Mouse (Mus musculus) telencephalon, adult 2 months (tissue): ENCODE data around the gene Syvn1.
A peak's percentile ranks its signal among the peaks of the same experiment; 100 is the strongest.

Experiments used
- DNase-seq: peaks from one replicate; pipeline ENCODE4 v3.0.0-alpha.2; 2011; ENCODE audit warnings: low read depth, low spot score

Syvn1 gene

GRCm38 (mm10) chr19:6067724-6068415 lies 21.5 kb downstream of the Syvn1 start, which contains the start of gene Tm7sf2:
Gene Tm7sf2 (minus strand): TSS chr19:6068373.
- peak; percentile 72 for DNase-seq

DNA sequence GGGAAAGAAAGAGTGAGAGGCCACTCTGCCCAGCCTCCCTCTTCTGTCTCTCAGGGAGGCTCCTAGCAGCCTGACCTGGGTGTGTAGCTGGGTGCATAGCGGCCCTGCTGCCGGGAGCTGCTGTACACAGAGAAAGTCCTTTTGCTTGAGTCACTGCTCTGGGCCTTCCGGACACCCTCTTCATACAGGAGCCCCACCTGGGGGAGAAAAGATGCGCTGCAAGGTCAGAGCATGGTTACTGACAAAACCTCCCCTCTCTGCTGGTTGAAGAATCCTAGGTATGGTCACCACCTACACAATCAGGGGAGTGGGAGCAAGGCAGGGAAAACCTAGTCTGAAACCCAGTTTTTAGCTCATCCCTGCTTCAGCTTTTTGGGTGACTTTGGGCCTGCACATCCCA lies 22.6 kb downstream of the Syvn1 start:
- DNase-seq: no peak

DNA sequence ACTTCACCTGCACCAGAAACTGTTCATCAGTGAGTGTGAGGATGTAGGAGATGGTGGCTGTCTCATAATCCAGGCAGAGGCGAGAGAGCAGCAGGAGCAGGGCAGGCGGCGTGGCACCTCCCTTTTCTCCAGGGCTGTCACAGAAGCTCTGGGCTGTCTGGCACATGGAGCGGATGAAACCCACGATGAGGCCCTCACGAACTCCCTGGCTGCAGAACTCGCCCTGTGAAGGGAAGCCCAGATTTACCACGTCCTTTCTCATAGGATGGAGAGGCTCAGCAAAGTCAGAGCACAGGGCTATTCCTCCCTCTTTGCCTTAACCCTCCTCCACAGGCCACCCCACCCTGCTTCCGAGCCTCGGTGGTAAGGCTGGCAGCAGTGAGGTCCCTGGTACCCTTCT lies 23.5 kb downstream of the Syvn1 start:
- no peak for DNase-seq

- no peak for DNase-seq
Measured at GRCm38 (mm10) chr19:6070571-6071250, 24.3 kb downstream of the Syvn1 start.

DNA sequence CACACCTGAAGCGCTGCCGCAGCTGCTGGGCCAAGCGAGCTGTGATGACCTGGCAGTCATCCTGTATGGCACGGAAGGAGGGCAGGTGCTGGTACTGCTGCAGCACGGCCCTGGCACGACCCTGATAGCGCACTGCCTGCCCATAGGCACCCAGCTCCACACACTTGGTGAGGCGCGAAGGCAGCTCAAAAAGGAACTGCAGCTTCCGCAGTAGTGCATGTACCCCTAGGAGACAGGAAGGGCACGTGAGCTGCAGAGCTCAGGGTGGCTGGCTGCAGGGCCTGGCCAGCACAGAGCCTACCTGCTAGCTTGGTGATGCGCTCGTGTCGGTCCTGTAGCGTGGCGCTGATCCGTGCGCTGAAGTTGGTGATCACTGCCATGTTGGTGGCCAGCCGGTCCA lies 24.9 kb downstream of the Syvn1 start:
- DNase-seq: no peak

DNA sequence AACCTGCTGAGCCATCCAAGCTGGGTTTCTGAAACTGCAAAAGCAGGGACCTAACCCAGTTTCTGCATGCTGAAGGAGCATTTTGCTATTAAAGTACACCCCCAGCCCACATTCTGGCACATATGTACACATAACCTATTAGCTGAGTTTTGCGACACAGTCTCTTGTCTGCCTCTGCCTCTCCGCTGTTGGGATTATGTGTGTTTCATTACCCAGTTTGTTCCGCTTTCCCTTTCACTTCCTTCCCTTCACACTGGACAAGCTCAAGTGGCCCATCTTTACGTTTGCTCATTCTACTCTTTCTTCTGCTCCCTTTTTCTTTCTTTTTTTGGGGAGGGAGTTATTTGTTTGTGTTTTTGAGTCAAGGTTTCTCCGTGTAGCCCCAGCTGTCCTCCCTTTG lies 27.5 kb downstream of the Syvn1 start:
- no peak for DNase-seq

DNA sequence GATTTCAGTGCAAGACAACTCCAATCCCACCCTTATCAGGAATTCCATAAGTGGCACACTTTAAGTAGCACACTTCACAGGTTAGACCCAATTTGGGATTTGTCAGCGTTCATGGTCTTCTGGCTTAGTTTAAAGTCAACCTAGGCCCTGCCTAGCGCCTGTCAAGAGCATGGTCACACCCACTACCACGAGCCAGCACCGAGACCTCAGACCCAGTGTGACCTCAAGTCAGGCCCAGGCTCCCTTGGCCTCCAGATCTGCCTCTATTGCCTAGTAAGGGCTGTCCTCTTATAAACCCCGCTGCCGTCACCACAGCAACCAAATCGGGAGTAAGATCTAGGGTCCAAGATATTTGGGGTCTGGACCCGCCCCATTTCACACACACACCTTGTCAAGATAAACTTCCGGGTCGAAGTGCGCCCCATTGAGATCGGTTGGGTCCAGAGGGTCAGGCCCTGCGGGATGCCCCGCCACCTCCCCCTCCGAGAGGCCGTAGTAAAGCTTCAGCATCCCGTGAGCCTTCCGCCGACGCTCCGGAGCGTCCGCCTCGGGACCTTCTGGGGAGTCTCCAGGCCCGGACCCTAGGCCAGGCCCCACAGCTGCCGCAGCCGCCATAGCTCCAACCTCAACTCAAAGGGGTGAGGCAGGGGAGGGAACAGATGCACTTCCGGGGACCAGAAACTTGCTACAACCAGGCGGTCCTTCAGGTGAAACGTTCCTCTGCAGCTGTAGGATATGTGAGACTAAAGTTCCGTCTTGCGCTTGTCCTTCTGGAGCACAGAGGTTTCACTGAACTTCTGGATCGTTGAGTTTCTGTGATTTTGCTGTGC lies 30.4 kb downstream of the Syvn1 start, which contains the start of gene Vps51:
Gene Vps51, minus strand, starts transcription at position 668 of the 830 bp plus-strand sequence.
- peak; percentile 97 for DNase-seq

GRCm38 (mm10) chr19:6079983-6080480 lies 33.7 kb downstream of the Syvn1 start, which contains the start of gene Tmem262:
Gene Tmem262 (plus strand): TSS chr19:6080033.
- DNase-seq: no peak

GRCm38 (mm10) chr19:6082156-6082555 lies 35.8 kb downstream of the Syvn1 start, which contains the start of gene Gm28374:
Gene Gm28374 (minus strand): TSS chr19:6082256.
- DNase-seq: no peak

GRCm38 (mm10) chr19:6084478-6085248 lies 38.3 kb downstream of the Syvn1 start, which contains the start of the genes Zfpl1 and Cdca5:
Gene Zfpl1 (minus strand): TSS chr19:6084956.
Gene Cdca5 (plus strand): TSS chr19:6084983.
- peak; percentile 98 for DNase-seq

DNA sequence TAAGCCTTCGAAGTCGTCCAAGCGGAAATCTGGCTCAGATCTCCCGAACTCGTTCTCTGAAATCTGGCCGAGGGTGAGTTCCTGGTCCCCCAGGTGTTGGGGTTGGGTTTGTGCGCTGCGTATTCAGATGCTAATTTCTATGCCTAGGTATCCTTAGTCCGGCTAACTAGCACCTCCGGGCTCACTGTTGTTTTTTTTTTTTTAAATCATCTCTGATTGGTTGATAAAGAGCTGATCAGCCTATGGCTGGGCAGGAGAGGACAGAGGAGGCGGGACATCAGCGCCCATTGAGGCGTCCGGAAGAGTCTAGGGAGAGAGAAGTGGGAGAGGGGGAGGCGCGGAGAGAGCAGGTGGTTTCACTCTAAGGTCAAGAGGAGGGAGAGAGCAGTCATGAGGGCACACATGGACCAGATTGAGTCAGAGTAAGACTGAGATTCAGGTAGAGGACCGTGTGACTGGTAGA lies 39.1 kb downstream of the Syvn1 start:
- DNase-seq: no peak

- DNase-seq: no peak
Measured at GRCm38 (mm10) chr19:6088841-6089240, 42.5 kb downstream of the Syvn1 start.

- DNase-seq: no peak
Measured at GRCm38 (mm10) chr19:6094119-6094518, 47.7 kb downstream of the Syvn1 start, which contains the start of gene AC131692.1. Gene AC131692.1 (plus strand): TSS chr19:6094419.

DNA sequence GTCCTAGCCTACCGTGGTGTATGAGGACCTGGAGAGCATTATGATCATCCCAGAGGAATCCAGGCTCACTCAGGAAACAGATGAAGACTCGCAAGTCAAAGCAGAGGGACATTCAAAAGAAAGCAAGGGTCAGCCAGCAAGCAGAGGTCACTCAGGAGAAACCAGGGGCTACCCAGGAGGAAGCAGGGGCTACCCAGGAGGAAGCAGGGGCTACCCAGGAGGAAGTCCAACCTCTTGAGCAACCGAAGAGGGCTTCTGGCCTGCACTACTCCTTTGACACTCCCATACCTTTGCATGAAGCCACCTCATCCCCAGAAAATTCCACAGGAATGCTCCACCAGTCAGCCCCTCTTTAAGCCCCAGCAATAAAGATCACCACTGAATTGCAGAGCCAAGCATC lies 51.5 kb downstream of the Syvn1 start:
- DNase-seq: no peak

DNA sequence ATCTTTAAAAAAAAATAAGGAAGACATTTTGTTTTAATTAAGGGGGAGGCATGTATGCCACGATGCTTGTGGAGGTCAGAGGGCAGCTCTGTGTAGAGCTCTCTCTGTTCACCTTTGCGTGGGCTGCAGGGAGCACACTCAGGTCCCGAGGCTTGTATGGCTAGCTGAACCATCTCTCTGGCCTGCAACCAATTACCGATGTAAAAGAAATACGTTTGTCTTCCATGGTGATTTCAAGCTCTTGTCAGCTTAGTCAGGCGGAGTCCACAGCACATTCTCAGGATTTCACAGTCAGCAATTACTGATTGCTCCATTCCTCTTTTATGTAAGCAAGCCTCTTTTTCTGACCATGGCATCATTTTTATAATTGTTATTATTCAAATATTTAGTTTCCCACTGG lies 54.8 kb downstream of the Syvn1 start:
- DNase-seq: no peak

- no peak for DNase-seq
Measured at GRCm38 (mm10) chr19:6102169-6102853, 55.9 kb downstream of the Syvn1 start.
